Mouse (Mus musculus) liver, embryonic 14.5 days (tissue): ENCODE measurements around the gene Pop5. TPM values are rescaled to one million over a fixed set of nuclear protein-coding genes. Genes with fewer than 3 reads are reported as not detected.

Experiments
- ATAC-seq: fragments of 200-750 bp; cut with Nextera tagmentation; 2 replicates; pipeline ENCODE4 v1.8.0; 2017; ENCODE audit warnings: moderate number of reproducible peaks, mild to moderate bottlenecking, moderate library complexity; ENCODE audit not compliant: insufficient read depth
- DNase-seq, 3 experiments: peaks; one replicate each; pipeline ENCODE4 v3.0.0-alpha.2; 2012 to 2013; ENCODE audit warnings: low read depth in 3 of 3, low spot score in 3 of 3
- H3K27ac ChIP-seq: fragments of 300-500 bp; sonication (generic); 2 replicates; pipeline ENCODE4 v1.5.1; 2014; ENCODE audit warnings: moderate library complexity, mild to moderate bottlenecking, control low read depth, inconsistent platforms
- H3K27me3 ChIP-seq: fragments of 300-500 bp; sonication (generic); 2 replicates; pipeline ENCODE4 v1.6.1; 2014; ENCODE audit warnings: mild to moderate bottlenecking, low read length, moderate library complexity; ENCODE audit not compliant: control insufficient read depth, insufficient read depth
- H3K36me3 ChIP-seq: fragments of 300-500 bp; sonication (generic); replicated peaks from 2 replicates; pipeline ENCODE4 v1.6.1; 2014; ENCODE audit warnings: low read depth; ENCODE audit not compliant: control insufficient read depth, insufficient read depth
- H3K4me1 ChIP-seq, 2 experiments: fragments of 200-500 bp in 1 of 2; fragments of 300-500 bp in 1 of 2; sonication (generic) in 1 of 2; replicated peaks; 2 replicates each; pipeline ENCODE4 v1.6.1; 2012 to 2014; ENCODE audit warnings: antibody characterized with exemption in 1 of 2, inconsistent platforms in 1 of 2, low read length in 1 of 2; ENCODE audit not compliant: control insufficient read depth in 2 of 2, insufficient read depth in 2 of 2
- H3K4me2 ChIP-seq: fragments of 300-500 bp; sonication (generic); 2 replicates; pipeline ENCODE4 v1.6.1; 2014; ENCODE audit warnings: low read depth, mild to moderate bottlenecking, control low read depth, moderate library complexity
- H3K4me3 ChIP-seq, 2 experiments: fragments of 200-500 bp in 1 of 2; fragments of 300-500 bp in 1 of 2; sonication (generic) in 1 of 2; 2 replicates each; pipeline ENCODE4 v1.5.1; 2012 to 2014; ENCODE audit warnings: low read depth in 2 of 2, low read length in 2 of 2, mild to moderate bottlenecking in 2 of 2, control low read depth in 1 of 2, inconsistent platforms in 1 of 2, moderate library complexity in 1 of 2; ENCODE audit not compliant: insufficient read depth in 1 of 2
- H3K9ac ChIP-seq: fragments of 300-500 bp; sonication (generic); replicated peaks from 2 replicates; pipeline ENCODE4 v1.6.1; 2014; ENCODE audit warnings: mild to moderate bottlenecking, control low read depth, moderate library complexity
- H3K9me3 ChIP-seq: fragments of 300-500 bp; sonication (generic); 2 replicates; pipeline ENCODE4 v1.6.1; 2016; ENCODE audit warnings: low read length, mixed read lengths; ENCODE audit not compliant: control insufficient read depth
- CTCF ChIP-seq: IDR thresholded peaks from 2 replicates; pipeline ENCODE4 v1.5.1; 2016; ENCODE audit warnings: antibody characterized with exemption, low read depth, control low read depth
- EP300 ChIP-seq: IDR thresholded peaks from 2 replicates; pipeline ENCODE4 v1.6.1; 2016; ENCODE audit warnings: antibody characterized with exemption, low read depth
- WGBS: fragments of 180-500 bp; shearing (Covaris S2); extraction: QIAGEN DNeasy Blood & Tissue Kit; methylation state at CpG from one replicate; pipeline ENCODE4 v1.1.7; 2014; ENCODE audit not compliant: insufficient replicate concordance; 5-methylcytosine and 5-hydroxymethylcytosine counted together
- polyA plus RNA-seq, 2 experiments: library from polyadenylated mRNA; depleted of rRNA in 1 of 2; stranded (reverse) in 1 of 2; unstranded in 1 of 2; fragments of >200 nt; fragmentation: Nextera tagmentation in 1 of 2; extraction: Ambion mirVana in 1 of 2; gene quantifications; 2 replicates each; pipeline versions ENCODE4 v1.2.1 to v1.2.3; 2012 to 2014

Pop5 gene
- 45.0 and 55.2 TPM in 2 replicates for polyA plus RNA-seq (2012; rRNA removed)
- polyA plus RNA-seq (2014; fragmentation: Nextera tagmentation; extraction: Ambion mirVana) = 95.5 and 106 TPM in 2 replicates

GRCm38 (mm10) chr5:115235786-115236263 lies at the start of gene Pop5:
TSS of gene Pop5 (plus strand) at chr5:115235836.
- Histone ChIP-seq H3K9ac (peak within 1 kb of the TSS; percentile 43), H3K4me2 (peak within 1 kb of the TSS; percentile 75), H3K9me3 (no peaks in the 10 kb centered on the region), H3K27ac (no peak within 1 kb of the TSS), H3K27me3 (peaks cover 19% of the 10 kb centered on the region), H3K4me3 (peak within 1 kb of the TSS; percentile 49 to 50), H3K36me3 (peaks cover 12% of the 10 kb centered on the region), H3K4me1 (peaks cover 4 to 12% of the 10 kb centered on the region in 2 experiments; a peak in 3 of 4 replicates)
- TF ChIP-seq EP300 (no peak), CTCF (peak; percentile 97)
- ATAC-seq (peak; percentile 49), DNase-seq (peak; percentile 56 to 73 (median 60))
- under 1% methylated on average over 21 of the region's 21 CpGs for WGBS

- H3K9ac ChIP-seq = no peak overlapping the region
- peak overlapping the region; percentile 24; the same call in 1 of the 2 replicates for H3K4me2 ChIP-seq
- no peaks in the 10 kb centered on the region for H3K36me3 ChIP-seq
- no peaks in the 10 kb centered on the region for H3K9me3 ChIP-seq
- H3K27me3 ChIP-seq = peaks cover 35% of the 10 kb centered on the region
- no peak overlapping the region for H3K27ac ChIP-seq
- TF ChIP-seq CTCF (no peak), EP300 (no peak)
- whole genome bisulfite sequencing = 47% methylated on average over 17 of the region's 17 CpGs
- H3K4me3 ChIP-seq = no peak overlapping the region
- ATAC-seq (no peak), DNase-seq (no peak)
- H3K4me1 ChIP-seq = peaks cover 0 to 3% of the 10 kb centered on the region in 2 experiments; a peak in 2 of 4 replicates
Observed at GRCm38 (mm10) chr5:115186371-115187073, 49.1 kb upstream of the Pop5 start.

DNA sequence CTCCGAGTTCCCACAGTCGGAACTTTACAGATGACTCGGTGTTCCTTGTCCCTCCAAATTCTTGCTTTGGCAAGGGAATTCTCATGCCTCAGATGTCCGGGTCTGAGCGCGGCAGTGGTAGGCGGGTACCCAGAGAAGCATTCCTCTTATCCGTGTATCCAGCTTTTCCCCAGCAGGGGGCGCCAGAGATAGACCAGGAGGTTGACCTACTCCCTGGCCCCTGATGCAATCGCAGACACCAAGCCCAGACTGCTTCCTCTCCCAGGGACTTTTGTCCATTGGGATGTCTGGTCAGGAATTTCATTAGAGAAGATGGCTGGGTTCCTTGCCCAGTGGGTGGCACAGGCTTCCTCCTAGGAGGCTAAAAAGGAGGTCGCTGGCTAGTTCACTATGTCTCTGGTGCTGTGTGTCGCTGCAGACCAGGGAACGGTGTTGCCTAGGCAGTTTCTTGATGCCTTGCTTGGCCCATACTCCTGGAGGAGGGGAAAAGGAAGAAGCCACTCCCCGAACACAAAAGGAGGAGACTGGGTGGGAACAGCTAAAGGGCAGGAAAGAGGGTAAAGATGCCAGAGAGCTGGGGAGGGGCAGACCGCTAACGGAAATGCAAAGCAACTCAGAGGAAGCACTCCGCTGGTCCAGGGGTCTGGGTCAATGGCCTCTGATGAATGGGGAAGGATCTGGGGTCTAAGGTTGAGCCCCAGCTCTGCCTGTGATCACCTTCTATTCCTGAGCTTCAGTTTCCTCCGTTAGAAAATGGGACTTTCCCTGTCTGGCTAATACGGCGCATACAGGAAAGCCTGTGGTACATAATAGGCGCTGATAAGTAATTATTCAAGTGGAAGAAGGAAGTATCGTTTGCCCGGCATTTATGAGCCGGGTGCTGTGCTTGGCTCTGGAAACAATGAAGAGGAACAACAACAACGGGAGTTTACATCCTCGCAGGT lies 48.2 kb upstream of the Pop5 start:
- 4% methylated on average over 26 of the region's 26 CpGs for WGBS
- Histone ChIP-seq H3K9ac (no peak overlapping the region), H3K4me1 (peaks cover 0 to 3% of the 10 kb centered on the region in 2 experiments; a peak in 2 of 4 replicates), H3K4me2 (peak overlapping the region; percentile 33), H3K4me3 (0 out of 4 replicates have a peak overlapping the region, but pooled peaks of 1 of the 2 experiments have one; percentile 1), H3K9me3 (no peaks in the 10 kb centered on the region), H3K27ac (no peak overlapping the region), H3K36me3 (no peaks in the 10 kb centered on the region), H3K27me3 (peaks cover 44% of the 10 kb centered on the region)
- ATAC-seq (peak; percentile 71), DNase-seq (peak; percentile 66 to 68 (median 66))
- peak; percentile 95 for TF ChIP-seq CTCF
- TF ChIP-seq EP300 = no peak

GRCm38 (mm10) chr5:115188824-115189223 lies 46.8 kb upstream of the Pop5 start:
- H3K4me2 ChIP-seq = no peak overlapping the region
- 41% methylated on average over 5 of the region's 5 CpGs for WGBS
- H3K4me1 ChIP-seq = peaks cover 0 to 3% of the 10 kb centered on the region in 2 experiments; a peak in 2 of 4 replicates
- no peak overlapping the region for H3K27ac ChIP-seq
- peaks cover 58% of the 10 kb centered on the region for H3K27me3 ChIP-seq
- H3K4me3 ChIP-seq = no peak overlapping the region
- H3K36me3 ChIP-seq = no peaks in the 10 kb centered on the region
- ATAC-seq (no peak), DNase-seq (no peak)
- no peaks in the 10 kb centered on the region for H3K9me3 ChIP-seq
- peak; percentile 93 for TF ChIP-seq CTCF
- TF ChIP-seq EP300 = no peak
- no peak overlapping the region for H3K9ac ChIP-seq
